Mouse (Mus musculus) embryonic facial prominence, embryonic 10.5 days (tissue): ENCODE results near the gene Adamts2. TPM values are rescaled to one million over a fixed set of nuclear protein-coding genes. Genes with fewer than 3 reads are reported as not detected.
A peak's percentile ranks its signal among the peaks of the same experiment; 100 is the strongest.

ENCODE experiments used
- DNase-seq: peaks from one replicate; pipeline ENCODE4 v3.0.0-alpha.2; 2017; ENCODE audit warnings: low spot score
- H3K27ac ChIP-seq: fragments of 300-500 bp; sonication (generic); replicated peaks from 2 replicates; pipeline ENCODE4 v1.5.1; 2016; ENCODE audit warnings: mild to moderate bottlenecking
- H3K27me3 ChIP-seq: fragments of 300-500 bp; sonication (generic); replicated peaks from 2 replicates; pipeline ENCODE4 v1.6.1; 2016; ENCODE audit warnings: low read depth, mild to moderate bottlenecking; ENCODE audit not compliant: poor library complexity, severe bottlenecking
- H3K36me3 ChIP-seq: fragments of 300-500 bp; sonication (generic); replicated peaks from 2 replicates; pipeline ENCODE4 v1.6.1; 2016; ENCODE audit warnings: mild to moderate bottlenecking, moderate library complexity
- H3K4me1 ChIP-seq: fragments of 300-500 bp; sonication (generic); 2 replicates; pipeline ENCODE4 v1.6.1; 2016
- H3K4me3 ChIP-seq: fragments of 300-500 bp; sonication (generic); 2 replicates; pipeline ENCODE4 v1.5.1; 2016; ENCODE audit warnings: mild to moderate bottlenecking, moderate library complexity
- H3K9me3 ChIP-seq: fragments of 300-500 bp; sonication (generic); 2 replicates; pipeline ENCODE4 v1.6.1; 2016; ENCODE audit warnings: mild to moderate bottlenecking
- WGBS: fragments of 180-500 bp; shearing (Covaris S2); methylation state at CpG from one replicate; pipeline ENCODE4 v1.1.7; 2016; 5-methylcytosine and 5-hydroxymethylcytosine counted together
- polyA plus RNA-seq: library from polyadenylated mRNA; unstranded; fragments of >200 nt; fragmentation: Nextera tagmentation; extraction: Ambion mirVana; gene quantifications from 2 replicates; pipeline ENCODE4 v1.2.1, GENCODE M21; 2016

The Adamts2 gene
- polyA plus RNA-seq, 1 experiment from 2014 or later, result 1.4 TPM

DNA sequence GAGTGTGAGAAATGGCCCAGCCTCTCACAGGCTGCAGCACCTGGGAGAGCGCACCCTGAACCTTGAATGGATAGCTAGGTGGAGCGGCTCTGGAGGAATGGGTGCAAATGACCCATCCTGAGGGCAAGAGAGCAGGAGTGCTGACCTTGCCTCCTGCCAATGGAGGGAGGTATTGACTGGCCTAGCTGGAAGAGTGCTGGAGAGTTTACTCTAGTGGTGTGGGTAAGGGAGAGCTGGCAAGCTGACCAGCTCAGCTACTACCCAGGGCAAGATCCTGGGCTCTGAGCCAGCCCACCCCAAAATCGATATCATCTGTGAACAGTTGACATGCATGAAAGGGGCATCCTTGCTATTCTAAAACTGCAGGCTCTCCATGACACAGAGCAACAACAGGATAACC is 244.1 kb downstream of the Adamts2 start:
- Histone ChIP-seq H3K4me1 (peaks cover 21% of the 10 kb centered on the region), H3K27me3 (peaks cover 42% of the 10 kb centered on the region), H3K36me3 (no peaks in the 10 kb centered on the region), H3K27ac (no peak overlapping the region), H3K9me3 (0 out of 2 replicates have a peak, but pooled peaks cover 5% of the 10 kb centered on the region), H3K4me3 (no peak overlapping the region)
- no peak for DNase-seq
- 87% methylated on average over 3 of the region's 3 CpGs for WGBS

DNA sequence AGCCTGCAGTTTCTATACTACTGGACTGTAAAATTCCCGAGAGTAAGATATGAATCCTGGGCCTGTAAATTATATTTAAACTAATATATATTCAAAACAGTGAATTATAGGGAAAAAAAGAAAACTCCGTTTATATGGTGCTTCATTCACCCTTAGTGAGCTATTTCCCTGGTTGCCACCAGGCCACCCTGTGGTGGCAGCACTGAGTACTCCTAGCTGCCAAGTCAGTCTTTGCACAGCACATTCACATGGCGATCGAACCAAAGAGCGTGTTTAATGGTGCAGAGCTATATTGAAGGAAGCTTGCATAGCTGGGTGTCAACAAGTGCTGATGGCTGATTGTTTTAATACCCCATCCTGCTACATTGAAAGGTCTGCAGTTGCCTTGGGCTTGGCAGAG is 245.2 kb downstream of the Adamts2 start:
- WGBS, result 77% methylated on average over 5 of the region's 5 CpGs

DNA sequence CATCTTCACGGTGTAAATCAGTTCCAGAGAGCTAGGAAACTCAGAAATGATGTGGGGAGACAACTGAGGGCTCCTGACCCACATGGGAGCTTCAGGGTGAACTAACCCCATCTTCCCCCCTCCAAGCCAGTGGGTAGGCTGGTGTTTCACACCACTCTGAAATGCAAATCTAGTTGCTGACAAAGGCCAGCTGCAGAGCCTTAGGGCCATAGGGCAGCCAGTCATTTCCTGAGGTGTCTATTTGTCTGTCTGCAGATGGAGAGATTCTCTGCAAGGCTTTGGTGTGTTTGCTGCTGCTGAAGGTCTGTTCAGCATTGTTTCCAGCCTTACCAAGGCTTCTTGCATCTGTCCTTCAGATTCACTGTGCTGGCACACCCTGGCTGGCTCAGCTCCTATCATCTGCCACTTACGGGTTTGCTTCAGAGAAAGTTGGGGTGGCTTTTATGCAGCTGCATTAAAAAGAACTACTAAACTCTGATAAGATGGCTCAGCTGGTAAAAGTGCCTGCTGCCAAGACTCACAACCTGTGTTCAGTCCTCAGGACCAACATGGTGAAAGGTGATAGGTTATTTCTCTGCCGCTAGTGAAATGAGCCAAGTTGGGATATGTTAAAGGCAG is 246.7 kb downstream of the Adamts2 start:
- H3K4me3 ChIP-seq, result no peak overlapping the region
- 0 out of 2 replicates have a peak, but pooled peaks cover 5% of the 10 kb centered on the region for H3K9me3 ChIP-seq
- DNase-seq, result no peak
- H3K27me3 ChIP-seq, result peaks cover 69% of the 10 kb centered on the region
- WGBS, result 44% methylated on average over 3 of the region's 3 CpGs
- no peak overlapping the region for H3K27ac ChIP-seq
- no peaks in the 10 kb centered on the region for H3K36me3 ChIP-seq
- H3K4me1 ChIP-seq, result peaks cover 25% of the 10 kb centered on the region

More for the DNA sequence above, 245.2 kb downstream of the Adamts2 start:
- no peak overlapping the region for H3K4me3 ChIP-seq
- no peak for DNase-seq
- H3K27me3 ChIP-seq, result peaks cover 53% of the 10 kb centered on the region
- peaks cover 25% of the 10 kb centered on the region for H3K4me1 ChIP-seq
- H3K27ac ChIP-seq, result no peak overlapping the region
- 0 out of 2 replicates have a peak, but pooled peaks cover 5% of the 10 kb centered on the region for H3K9me3 ChIP-seq
- no peaks in the 10 kb centered on the region for H3K36me3 ChIP-seq

DNA sequence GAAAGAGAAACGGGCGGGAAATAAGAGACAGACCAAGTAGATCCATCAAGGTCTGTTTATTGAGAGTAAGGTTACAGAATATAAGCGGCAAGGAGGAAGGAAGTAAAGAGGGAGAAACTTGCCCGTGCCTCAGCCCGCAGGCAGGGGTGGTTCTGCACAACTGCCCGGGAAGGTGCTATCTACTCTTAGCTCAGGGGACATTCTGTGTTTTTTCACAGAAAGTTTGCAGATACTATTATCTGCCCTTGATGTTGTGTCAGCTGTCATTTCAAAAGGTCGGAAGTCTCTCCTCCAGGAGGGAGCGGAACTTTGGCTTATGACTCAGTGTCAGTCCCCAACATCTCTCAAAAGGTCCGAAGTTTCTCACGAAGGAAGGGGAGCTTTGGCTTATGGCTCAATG is 247.4 kb downstream of the Adamts2 start:
- no peaks in the 10 kb centered on the region for H3K36me3 ChIP-seq
- H3K9me3 ChIP-seq, result 0 out of 2 replicates have a peak, but pooled peaks cover 5% of the 10 kb centered on the region
- H3K27ac ChIP-seq, result no peak overlapping the region
- H3K4me3 ChIP-seq, result no peak overlapping the region
- H3K4me1 ChIP-seq, result peaks cover 25% of the 10 kb centered on the region
- no peak for DNase-seq
- H3K27me3 ChIP-seq, result peaks cover 76% of the 10 kb centered on the region
- WGBS, result 7% methylated on average over 10 of the region's 10 CpGs

DNA sequence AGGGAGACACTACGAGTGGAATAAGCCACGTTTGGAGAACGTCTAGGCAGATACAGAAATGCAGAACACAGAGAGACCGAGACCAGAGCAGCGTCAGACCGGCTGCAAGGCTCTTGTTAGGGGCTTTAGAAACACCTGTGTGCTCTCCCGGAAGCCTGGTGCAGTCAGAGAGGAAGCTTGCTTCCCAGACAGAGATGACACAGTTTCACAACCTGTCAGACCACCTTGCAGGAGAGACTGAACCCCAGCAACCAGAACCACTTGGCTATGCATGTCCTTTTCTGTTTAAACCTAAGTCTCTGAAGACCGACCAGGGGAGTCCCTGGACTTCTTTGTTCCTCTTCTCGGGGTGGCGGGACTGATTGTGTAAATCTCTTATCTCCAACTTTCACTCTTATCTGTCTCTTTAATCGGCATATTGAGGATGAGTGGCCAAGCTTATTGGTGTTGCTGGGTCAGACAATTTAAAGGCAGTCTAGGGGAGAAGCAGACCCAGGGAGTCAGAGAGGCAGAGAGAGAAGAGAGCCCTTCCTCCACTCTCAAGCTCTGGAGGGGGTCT is 248.4 kb downstream of the Adamts2 start, which contains the start of gene Grm6:
Grm6 (plus strand) TSS at position 509 of the 559 bp plus-strand sequence.
- Histone ChIP-seq H3K9me3 (0 out of 2 replicates have a peak, but pooled peaks cover 5% of the 10 kb centered on the region), H3K27ac (no peak within 1 kb of the TSS), H3K36me3 (no peaks in the 10 kb centered on the region), H3K4me3 (peak within 1 kb of the TSS; percentile 62), H3K4me1 (peaks cover 25% of the 10 kb centered on the region), H3K27me3 (peaks cover 76% of the 10 kb centered on the region)
- WGBS, result 2% methylated on average over 11 of the region's 11 CpGs
- DNase-seq, result peak; percentile 18

DNA sequence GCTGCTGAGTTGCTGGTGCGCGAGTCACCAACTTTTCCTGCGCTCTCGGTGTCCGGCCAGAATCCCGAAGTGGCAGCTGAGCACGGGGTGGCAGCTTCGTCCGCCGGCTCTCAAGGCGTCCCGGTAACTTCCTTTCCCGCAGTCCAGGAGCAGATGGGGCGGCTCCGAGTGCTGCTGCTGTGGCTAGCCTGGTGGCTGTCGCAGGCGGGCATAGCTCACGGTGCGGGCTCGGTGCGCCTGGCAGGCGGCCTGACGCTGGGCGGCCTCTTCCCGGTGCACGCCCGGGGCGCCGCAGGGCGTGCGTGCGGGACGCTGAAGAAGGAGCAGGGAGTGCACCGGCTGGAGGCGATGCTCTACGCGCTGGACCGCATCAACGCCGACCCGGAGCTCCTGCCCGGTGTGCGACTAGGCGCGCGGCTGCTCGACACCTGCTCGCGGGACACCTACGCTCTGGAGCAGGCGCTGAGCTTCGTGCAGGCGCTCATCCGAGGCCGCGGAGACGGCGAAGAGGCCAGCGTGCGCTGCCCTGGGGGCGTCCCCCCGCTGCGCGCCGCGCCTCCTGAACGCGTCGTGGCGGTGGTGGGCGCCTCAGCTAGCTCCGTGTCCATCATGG is 249.2 kb downstream of the Adamts2 start:
- Histone ChIP-seq H3K4me1 (peaks cover 25% of the 10 kb centered on the region), H3K4me3 (peak overlapping the region; percentile 62), H3K27ac (no peak overlapping the region), H3K36me3 (no peaks in the 10 kb centered on the region), H3K9me3 (0 out of 2 replicates have a peak, but pooled peaks cover 5% of the 10 kb centered on the region), H3K27me3 (peaks cover 73% of the 10 kb centered on the region)
- WGBS, result under 1% methylated on average over 72 of the region's 72 CpGs
- DNase-seq, result peak; percentile 54

Other genes starting within 250 kb of the Adamts2 start
- 0.52 TPM in 1 of 2 replicates, not detected in the other for gene Cby3, start 247.6 kb upstream of the Adamts2 start, polyA plus RNA-seq
- 611 and 614 TPM in 2 replicates for gene Hnrnph1, start 225.1 kb upstream of the Adamts2 start, polyA plus RNA-seq
- gene Rufy1, start 171.0 kb upstream of the Adamts2 start, polyA plus RNA-seq, result 21.8 and 27.0 TPM in 2 replicates
- gene Zfp354c, start 225.6 kb downstream of the Adamts2 start, polyA plus RNA-seq, result 33.3 and 34.1 TPM in 2 replicates
- gene Zfp879, start 239.5 kb downstream of the Adamts2 start, polyA plus RNA-seq, result 0.70 and 0.96 TPM in 2 replicates
- gene Grm6, start 248.6 kb downstream of the Adamts2 start, polyA plus RNA-seq, result 0.06 TPM in 1 of 2 replicates, not detected in the other